Mouse (Mus musculus) kidney, adult 9 months (tissue): ENCODE results near the gene Diexf.
A peak's percentile ranks its signal among the peaks of the same experiment; 100 is the strongest.

Experiments
- DNase-seq: peaks from one replicate; pipeline ENCODE4 v3.0.0; 2022

The Diexf gene

GRCm38 (mm10) chr1:193129786-193130455, at the start of gene Diexf:
Gene Diexf, minus strand, starts transcription at chr1:193130272.
- peak; percentile 97 for DNase-seq

- DNase-seq = no peak
Observed at GRCm38 (mm10) chr1:193174143-193174733, 44.2 kb upstream of the Diexf start.

GRCm38 (mm10) chr1:193173810-193174129, 43.7 kb upstream of the Diexf start:
- no peak for DNase-seq

GRCm38 (mm10) chr1:193172991-193173809, 43.1 kb upstream of the Diexf start:
- peak; percentile 98 for DNase-seq

GRCm38 (mm10) chr1:193169856-193170255, 39.8 kb upstream of the Diexf start:
- DNase-seq = peak; percentile 42

GRCm38 (mm10) chr1:193169228-193169627, 39.2 kb upstream of the Diexf start:
- no peak for DNase-seq

GRCm38 (mm10) chr1:193167746-193168145, 37.7 kb upstream of the Diexf start, which contains the start of gene A130010J15Rik:
Gene A130010J15Rik, plus strand, starts transcription at chr1:193168046.
- no peak for DNase-seq

GRCm38 (mm10) chr1:193160317-193161032, 30.4 kb upstream of the Diexf start:
- peak; percentile 30 for DNase-seq

GRCm38 (mm10) chr1:193159613-193160012, 29.5 kb upstream of the Diexf start:
- no peak for DNase-seq

GRCm38 (mm10) chr1:193159163-193159562, 29.1 kb upstream of the Diexf start:
- DNase-seq = no peak

- peak; percentile 52 for DNase-seq
Observed at GRCm38 (mm10) chr1:193157111-193157492, 27.0 kb upstream of the Diexf start.

GRCm38 (mm10) chr1:193156316-193157110, 26.4 kb upstream of the Diexf start:
- peak; percentile 67 for DNase-seq

GRCm38 (mm10) chr1:193153561-193153960, 23.5 kb upstream of the Diexf start:
- DNase-seq = peak; percentile 39

- peak; percentile 94 for DNase-seq
Observed at GRCm38 (mm10) chr1:193152872-193153271, 22.8 kb upstream of the Diexf start, which contains the start of gene Irf6. Gene Irf6, plus strand, starts transcription at chr1:193153111.

GRCm38 (mm10) chr1:193151134-193151533, 21.1 kb upstream of the Diexf start:
- no peak for DNase-seq

- no peak for DNase-seq
Observed at GRCm38 (mm10) chr1:193149231-193149630, 19.2 kb upstream of the Diexf start.

- DNase-seq = no peak
Observed at GRCm38 (mm10) chr1:193146416-193146815, 16.3 kb upstream of the Diexf start.

GRCm38 (mm10) chr1:193145101-193145500, 15.0 kb upstream of the Diexf start:
- no peak for DNase-seq

- no peak for DNase-seq
Observed at GRCm38 (mm10) chr1:193144516-193144915, 14.4 kb upstream of the Diexf start.

- no peak for DNase-seq
Observed at GRCm38 (mm10) chr1:193142517-193143062, 12.5 kb upstream of the Diexf start.

- no peak for DNase-seq
Observed at GRCm38 (mm10) chr1:193141118-193141517, 11.0 kb upstream of the Diexf start.

GRCm38 (mm10) chr1:193138669-193139068, 8.6 kb upstream of the Diexf start:
- DNase-seq = no peak
